Mouse (Mus musculus): ENCODE measurements at regions not wholly inside any gene's neighbourhood (a gene's known extent, or its start where the extent isn't known, plus 50 kb on each side); places are given as distances from the start of the nearest gene placed in this dataset.

DNA sequence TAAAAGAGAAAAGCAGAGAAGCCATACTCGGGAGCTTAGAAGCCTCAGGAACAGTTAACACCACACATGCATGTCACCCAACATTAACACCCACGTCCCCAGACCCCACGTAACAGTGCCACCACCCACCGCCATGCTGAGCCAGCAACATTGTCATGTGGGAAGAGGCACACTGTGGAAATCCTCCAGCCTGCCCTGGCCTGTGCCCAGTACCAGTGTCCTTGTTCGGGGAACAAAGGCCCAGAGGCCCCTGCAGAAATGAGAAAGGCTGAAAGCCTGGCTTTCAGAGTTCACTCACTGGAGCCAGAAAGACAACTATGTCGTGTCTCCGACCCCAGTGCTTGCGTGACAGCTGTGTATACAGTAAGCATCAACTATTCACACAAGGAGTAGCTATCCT is 86.7 kb upstream of the Dio3 start:
- no peaks in the 10 kb centered on the region for H3K4me1 ChIP-seq (ENCODE audit: insufficient read depth)
- no peak overlapping the region for H3K4me2 ChIP-seq (ENCODE audit: low read depth, low read length)
- H3K9ac ChIP-seq (replicated peaks): no peak overlapping the region
- H3K36me3 ChIP-seq (replicated peaks; ENCODE audit: insufficient read depth, low read length): no peaks in the 10 kb centered on the region
- no peak for TF ChIP-seq EP300 (IDR thresholded peaks at IDR 0.05; ENCODE audit: low read depth)
- no peak for TF ChIP-seq CTCF (IDR thresholded peaks at IDR 0.05; ENCODE audit: low read depth)
- WGBS (ENCODE audit: insufficient replicate concordance): 70% methylated on average over 8 of the region's 8 CpGs
- H3K27ac ChIP-seq (ENCODE audit: low read depth): no peak overlapping the region
- no peak for DNase-seq
- ATAC-seq: no peak
- H3K27me3 ChIP-seq (ENCODE audit: insufficient read depth, low read length): peaks cover 29% of the 10 kb centered on the region
- H3K9me3 ChIP-seq (ENCODE audit: low read length): no peaks in the 10 kb centered on the region
- no peak overlapping the region for H3K4me3 ChIP-seq (ENCODE audit: low read depth, low read length)

DNA sequence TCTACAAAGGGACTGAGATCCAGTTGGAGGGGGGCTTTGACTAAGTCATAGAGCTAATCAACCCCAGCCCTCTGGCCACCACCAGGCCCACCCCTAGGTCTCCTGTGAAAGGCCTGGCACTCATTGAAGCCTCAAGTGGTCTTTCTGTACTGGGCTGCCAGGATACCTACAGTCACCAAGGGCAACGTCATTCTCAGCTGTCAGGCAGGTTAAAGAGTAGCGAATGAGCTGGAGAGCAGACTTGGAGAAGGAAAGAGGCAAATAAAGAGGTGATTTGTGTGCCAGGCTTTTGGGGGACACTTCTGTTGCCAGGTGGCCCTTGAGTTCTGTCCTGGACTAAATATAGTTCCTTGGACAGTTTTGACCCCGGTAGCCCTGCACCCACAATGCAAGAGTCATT is 81.5 kb upstream of the Dio3 start:
- no peaks in the 10 kb centered on the region for H3K9me3 ChIP-seq (ENCODE audit: low read length)
- no peaks in the 10 kb centered on the region for H3K4me1 ChIP-seq (ENCODE audit: insufficient read depth)
- ATAC-seq: no peak
- 71% methylated on average over 3 of the region's 3 CpGs for WGBS (ENCODE audit: insufficient replicate concordance)
- no peak for DNase-seq
- no peak overlapping the region for H3K4me3 ChIP-seq (ENCODE audit: low read depth, low read length)
- H3K4me2 ChIP-seq (ENCODE audit: low read depth, low read length): no peak overlapping the region
- no peak overlapping the region for H3K9ac ChIP-seq (replicated peaks)
- H3K36me3 ChIP-seq (replicated peaks; ENCODE audit: insufficient read depth, low read length): no peaks in the 10 kb centered on the region
- no peak overlapping the region for H3K27ac ChIP-seq (ENCODE audit: low read depth)
- no peaks in the 10 kb centered on the region for H3K27me3 ChIP-seq (ENCODE audit: insufficient read depth, low read length)
- TF ChIP-seq CTCF (IDR thresholded peaks at IDR 0.05; ENCODE audit: low read depth): no peak
- TF ChIP-seq EP300 (IDR thresholded peaks at IDR 0.05; ENCODE audit: low read depth): no peak

DNA sequence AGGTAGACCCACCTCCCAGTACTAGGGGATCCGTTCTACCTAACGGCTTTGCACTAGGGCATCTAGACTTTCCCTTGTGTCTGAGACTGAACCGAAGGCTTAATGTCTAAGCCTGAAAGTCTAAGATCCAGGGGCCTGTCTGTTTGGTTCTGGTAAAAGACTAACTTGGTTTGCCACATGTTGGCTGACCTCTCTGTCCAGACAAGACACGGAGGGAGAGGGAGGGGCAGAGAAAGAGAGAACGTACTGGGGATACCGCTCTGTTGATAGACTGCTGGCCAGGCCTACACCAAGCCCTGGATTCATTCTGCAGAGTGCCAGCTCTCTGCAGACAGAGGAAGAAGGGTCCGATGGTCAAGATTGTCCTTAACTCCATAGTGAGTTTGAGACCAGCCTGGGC is 78.4 kb upstream of the Dio3 start:
- Histone ChIP-seq H3K9ac (replicated peaks) (no peak overlapping the region), H3K27me3 (ENCODE audit: insufficient read depth, low read length) (no peaks in the 10 kb centered on the region), H3K27ac (ENCODE audit: low read depth) (no peak overlapping the region), H3K36me3 (replicated peaks; ENCODE audit: insufficient read depth, low read length) (no peaks in the 10 kb centered on the region), H3K4me3 (ENCODE audit: low read depth, low read length) (no peak overlapping the region), H3K4me1 (ENCODE audit: insufficient read depth) (peaks cover 15% of the 10 kb centered on the region), H3K9me3 (ENCODE audit: low read length) (no peaks in the 10 kb centered on the region), H3K4me2 (ENCODE audit: low read depth, low read length) (no peak overlapping the region)
- TF ChIP-seq CTCF (IDR thresholded peaks at IDR 0.05; ENCODE audit: low read depth) (no peak), EP300 (IDR thresholded peaks at IDR 0.05; ENCODE audit: low read depth) (no peak)
- DNase-seq (no peak), ATAC-seq (no peak)
- 71% methylated on average over 7 of the region's 7 CpGs for whole genome bisulfite sequencing (ENCODE audit: insufficient replicate concordance)

DNA sequence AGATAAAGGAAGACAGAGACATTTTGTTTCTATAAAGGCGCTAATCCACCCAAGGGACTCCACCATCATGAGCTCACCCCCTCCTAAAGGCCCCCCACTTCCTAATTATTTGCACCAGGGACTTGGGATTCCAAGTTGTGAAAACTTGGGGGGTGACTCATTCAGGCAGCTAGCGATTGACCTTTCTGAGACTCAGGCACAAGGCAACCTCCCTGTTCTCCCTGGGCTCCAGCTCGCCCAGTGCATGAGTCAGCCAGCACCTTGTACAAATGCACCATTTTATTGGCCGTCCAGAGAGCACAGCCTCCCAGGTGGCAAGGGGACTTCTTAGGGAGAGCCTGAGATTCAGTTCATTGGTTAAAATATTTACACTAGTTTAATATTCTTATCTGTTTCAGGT is 78.0 kb upstream of the Dio3 start:
- no peaks in the 10 kb centered on the region for H3K27me3 ChIP-seq (ENCODE audit: insufficient read depth, low read length)
- ATAC-seq (no peak), DNase-seq (no peak)

GRCm38 (mm10) chr12:110203271-110204014 is 75.4 kb upstream of the Dio3 start:
- no peak for ATAC-seq
- TF ChIP-seq EP300 (IDR thresholded peaks at IDR 0.05; ENCODE audit: low read depth) (no peak), CTCF (IDR thresholded peaks at IDR 0.05; ENCODE audit: low read depth) (no peak)
- 50% methylated on average over 13 of the region's 13 CpGs for WGBS (ENCODE audit: insufficient replicate concordance)
- H3K4me3 ChIP-seq (ENCODE audit: low read depth, low read length): no peak overlapping the region
- H3K36me3 ChIP-seq (replicated peaks; ENCODE audit: insufficient read depth, low read length): no peaks in the 10 kb centered on the region
- peaks cover 15% of the 10 kb centered on the region for H3K4me1 ChIP-seq (ENCODE audit: insufficient read depth)
- no peak overlapping the region for H3K4me2 ChIP-seq (ENCODE audit: low read depth, low read length)
- H3K27me3 ChIP-seq (ENCODE audit: insufficient read depth, low read length): no peaks in the 10 kb centered on the region
- H3K9me3 ChIP-seq (ENCODE audit: low read length): no peaks in the 10 kb centered on the region
- no peak overlapping the region for H3K9ac ChIP-seq (replicated peaks)
- H3K27ac ChIP-seq (ENCODE audit: low read depth): no peak overlapping the region
- no peak for DNase-seq

More for the DNA sequence above, 78.0 kb upstream of the Dio3 start:
- peaks cover 15% of the 10 kb centered on the region for H3K4me1 ChIP-seq (ENCODE audit: insufficient read depth)
- no peak overlapping the region for H3K9ac ChIP-seq (replicated peaks)
- no peak overlapping the region for H3K4me3 ChIP-seq (ENCODE audit: low read depth, low read length)
- H3K36me3 ChIP-seq (replicated peaks; ENCODE audit: insufficient read depth, low read length): no peaks in the 10 kb centered on the region
- 85% methylated on average over 4 of the region's 4 CpGs for WGBS (ENCODE audit: insufficient replicate concordance)
- H3K9me3 ChIP-seq (ENCODE audit: low read length): no peaks in the 10 kb centered on the region
- no peak overlapping the region for H3K4me2 ChIP-seq (ENCODE audit: low read depth, low read length)
- no peak overlapping the region for H3K27ac ChIP-seq (ENCODE audit: low read depth)
- TF ChIP-seq EP300 (IDR thresholded peaks at IDR 0.05; ENCODE audit: low read depth) (no peak), CTCF (IDR thresholded peaks at IDR 0.05; ENCODE audit: low read depth) (no peak)

DNA sequence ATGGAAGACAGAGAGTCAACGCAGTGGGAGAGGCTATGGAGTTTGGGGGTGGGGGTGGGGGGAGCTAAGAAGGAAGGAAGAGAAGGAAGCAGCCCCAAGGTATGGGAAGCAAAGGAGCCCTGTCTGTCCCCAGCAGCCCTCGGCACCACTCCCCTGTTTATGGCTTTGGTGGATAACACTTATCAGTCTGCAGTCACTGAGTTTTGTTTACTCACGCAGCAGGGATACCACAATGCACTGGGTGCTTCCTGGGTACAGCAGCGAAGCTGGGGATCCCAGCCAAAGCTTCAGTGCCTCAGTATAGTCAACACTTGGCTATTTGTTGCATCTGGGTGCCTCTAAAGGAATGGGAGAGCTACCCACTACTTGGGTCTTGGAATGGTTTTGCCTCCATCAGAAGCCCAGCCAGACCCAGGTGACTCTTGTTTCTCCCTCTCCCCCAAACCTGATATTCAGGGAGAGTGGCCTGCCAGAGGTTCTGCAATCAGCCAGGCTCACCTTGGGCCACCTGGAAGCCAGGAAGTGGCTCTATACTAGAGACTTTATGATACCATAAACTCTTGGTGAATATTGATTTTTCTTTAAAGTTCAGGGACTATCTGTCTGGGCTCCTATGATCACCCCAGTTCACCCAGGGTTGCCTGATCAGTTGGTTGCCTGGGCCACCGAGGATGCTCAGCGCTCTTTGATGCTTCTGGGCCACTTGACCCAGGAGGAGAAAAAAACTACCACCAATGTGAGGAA is 74.5 kb upstream of the Dio3 start:
- TF ChIP-seq CTCF (IDR thresholded peaks at IDR 0.05; ENCODE audit: low read depth): no peak
- TF ChIP-seq EP300 (IDR thresholded peaks at IDR 0.05; ENCODE audit: low read depth): no peak
- no peak overlapping the region for H3K4me3 ChIP-seq (ENCODE audit: low read depth, low read length)
- DNase-seq (no peak), ATAC-seq (no peak)
- H3K36me3 ChIP-seq (replicated peaks; ENCODE audit: insufficient read depth, low read length): no peaks in the 10 kb centered on the region
- no peaks in the 10 kb centered on the region for H3K27me3 ChIP-seq (ENCODE audit: insufficient read depth, low read length)
- peaks cover 15% of the 10 kb centered on the region for H3K4me1 ChIP-seq (ENCODE audit: insufficient read depth)
- H3K4me2 ChIP-seq (ENCODE audit: low read depth, low read length): no peak overlapping the region
- no peak overlapping the region for H3K9ac ChIP-seq (replicated peaks)
- 36% methylated on average over 6 of the region's 6 CpGs for WGBS (ENCODE audit: insufficient replicate concordance)
- no peak overlapping the region for H3K27ac ChIP-seq (ENCODE audit: low read depth)
- no peaks in the 10 kb centered on the region for H3K9me3 ChIP-seq (ENCODE audit: low read length)

All from liver, postnatal 0 days (tissue).